Mouse (Mus musculus): Measurements from ENCODE around the gene Mpnd. TPM values are rescaled to one million over a fixed set of nuclear protein-coding genes. Genes with fewer than 3 reads are reported as not detected.
A peak's percentile ranks its signal among the peaks of the same experiment; 100 is the strongest.
"Not testable (repeated sequence)": the region's sequence is repeated elsewhere in the genome, so short reads cannot be mapped to it uniquely, and the experiment has no call there.

Gene Mpnd
- total RNA-seq, 2 experiments from 2014 or later: 106 to 111 TPM

DNA sequence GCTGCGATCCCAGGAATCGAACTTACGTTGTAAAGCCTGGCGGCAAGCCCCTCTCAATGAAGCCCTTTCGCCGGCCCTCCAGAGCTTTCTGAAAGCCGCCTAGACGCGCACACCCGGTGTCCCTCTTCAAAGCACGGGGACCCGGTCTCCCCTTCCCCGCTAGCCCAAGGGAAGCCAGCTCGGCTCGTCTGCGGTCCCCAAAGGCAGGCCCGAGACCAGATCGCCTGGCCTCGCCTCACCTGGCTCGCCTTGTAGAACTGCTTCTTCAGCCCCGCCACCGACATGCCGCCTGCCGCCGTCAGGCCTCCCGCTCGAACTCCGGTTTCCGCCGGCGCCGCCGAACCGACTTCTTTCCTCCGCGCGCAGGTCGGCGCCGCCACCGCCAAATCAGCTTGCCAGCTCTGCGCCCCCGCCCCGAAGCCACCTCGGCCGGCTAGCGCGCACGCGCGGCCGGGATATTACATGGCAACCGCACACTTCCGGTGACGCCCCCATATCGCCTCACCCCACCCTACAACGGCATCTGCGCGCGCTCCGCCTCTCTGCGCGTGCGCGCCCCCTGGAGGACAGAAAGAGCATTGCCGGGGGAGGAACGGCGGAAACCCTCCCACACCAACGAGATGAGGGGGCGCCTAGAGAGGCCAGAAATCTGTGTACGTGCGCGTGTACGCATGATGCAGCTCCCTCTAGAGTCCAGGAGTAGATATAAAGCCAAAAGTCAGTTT, 30.8 kb downstream of the Mpnd start, which contains the start of gene Sh3gl1:
TSS of gene Sh3gl1 (minus strand) at position 460 of the 725 bp plus-strand sequence.
- DNase-seq (ENCODE audit: low spot score in 2 of 2): peak; percentile 99

- no peak for DNase-seq (ENCODE audit: low spot score in 2 of 2)
Measured at GRCm38 (mm10) chr17:56036901-56037287, 31.4 kb downstream of the Mpnd start.

DNA sequence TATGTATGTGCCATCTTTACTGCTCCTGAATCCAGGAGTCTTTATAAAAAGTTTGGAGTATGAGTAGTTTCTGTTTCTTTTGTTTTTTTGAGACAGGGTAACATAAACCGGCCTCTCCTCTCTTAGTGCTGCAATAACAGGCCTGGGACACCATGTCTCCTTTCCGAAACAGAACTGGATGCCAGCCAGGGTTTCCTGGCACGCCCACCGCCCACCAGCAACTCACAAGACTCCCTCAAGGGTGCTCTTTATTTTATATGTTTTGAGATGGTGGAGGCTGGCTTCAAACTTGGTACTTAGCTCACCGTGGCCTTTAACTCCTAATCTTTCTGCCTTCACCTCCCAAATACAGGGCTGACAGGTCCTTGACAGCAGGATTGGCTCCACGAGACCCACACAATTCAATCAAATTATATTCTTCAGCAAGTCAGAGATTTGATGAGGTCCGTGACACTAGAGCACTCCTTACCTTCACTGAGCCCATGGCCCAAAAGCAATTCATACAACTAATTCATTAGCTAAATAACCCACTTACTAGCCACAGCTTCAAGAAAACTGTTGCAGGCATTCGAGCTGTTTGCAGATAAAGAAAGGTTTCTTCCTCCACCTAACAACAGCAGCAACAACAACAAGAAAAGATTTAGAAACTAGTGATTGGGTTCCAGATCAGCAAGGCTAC, 33.2 kb downstream of the Mpnd start:
- DNase-seq (ENCODE audit: low spot score in 2 of 2): no peak

DNA sequence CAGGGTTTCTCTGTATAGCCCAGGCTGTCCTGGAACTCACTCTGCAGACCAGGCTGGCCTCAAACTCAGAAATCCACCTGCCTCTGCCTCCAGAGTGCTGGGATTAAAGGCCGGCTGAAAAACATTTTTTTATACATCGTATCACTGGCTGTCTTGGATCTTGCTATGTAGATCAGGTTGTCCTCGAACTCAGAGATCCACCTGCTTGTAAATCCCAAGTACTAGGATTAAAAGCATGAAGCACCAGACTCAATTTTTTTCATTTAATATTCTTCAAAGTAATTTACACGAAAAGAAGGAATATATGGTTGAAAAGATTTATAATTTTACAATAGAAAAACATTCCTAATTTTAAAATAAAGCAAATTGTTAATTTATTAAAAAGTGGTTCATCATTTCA, 33.8 kb downstream of the Mpnd start:
- DNase-seq (ENCODE audit: low spot score in 2 of 2): no peak

- DNase-seq (ENCODE audit: low spot score in 2 of 2): peak; percentile 95 to 98
Measured at GRCm38 (mm10) chr17:56040030-56040856, 34.7 kb downstream of the Mpnd start, which contains the start of gene Chaf1a. Chaf1a (plus strand) TSS chr17:56040439.

- DNase-seq (ENCODE audit: low spot score in 2 of 2): no peak
Measured at GRCm38 (mm10) chr17:56040857-56041163, 35.3 kb downstream of the Mpnd start.

DNA sequence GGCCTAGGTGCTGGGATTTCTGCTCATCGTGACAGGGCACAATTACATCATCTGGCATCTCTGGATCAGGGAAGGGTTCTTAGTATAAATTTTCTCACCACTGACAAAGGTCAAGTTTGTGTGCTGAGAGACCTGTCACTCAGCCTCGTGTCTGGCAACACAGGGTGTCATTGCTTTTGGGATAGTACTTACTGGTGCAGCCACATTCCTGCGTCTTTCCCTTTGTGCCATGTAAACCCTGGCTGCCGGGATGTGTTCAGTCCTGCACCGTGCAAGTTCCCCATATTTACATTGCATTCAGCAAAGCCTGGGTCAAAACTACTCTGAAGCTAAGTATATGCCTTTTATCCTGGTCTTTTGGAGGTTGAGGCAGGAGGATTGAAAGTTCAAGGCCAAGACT, 45.9 kb downstream of the Mpnd start:
- DNase-seq (ENCODE audit: low spot score in 2 of 2): no peak

DNA sequence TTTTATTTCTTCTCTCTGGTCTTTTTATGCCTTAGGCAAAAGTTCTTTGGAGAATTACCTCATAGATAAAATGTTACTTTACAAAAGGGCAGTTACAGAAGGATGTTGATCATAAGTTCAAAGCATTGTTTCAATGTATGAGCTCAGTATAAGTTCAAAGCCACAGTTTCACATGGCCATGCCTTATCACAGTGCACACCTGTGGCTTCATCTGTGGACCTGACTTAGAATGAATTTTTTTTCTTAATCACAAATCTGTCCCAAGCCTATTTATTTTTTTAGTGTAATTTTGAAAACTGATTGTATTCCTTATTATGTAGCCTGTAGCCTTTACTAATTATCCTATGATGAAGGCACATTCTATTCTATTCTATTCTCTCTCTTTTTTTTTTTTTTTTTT, 49.4 kb downstream of the Mpnd start:
- no peak for DNase-seq (ENCODE audit: low spot score in 2 of 2)

GRCm38 (mm10) chr17:56055945-56056678, 50.6 kb downstream of the Mpnd start:
- DNase-seq (ENCODE audit: low spot score in 2 of 2): no peak

DNA sequence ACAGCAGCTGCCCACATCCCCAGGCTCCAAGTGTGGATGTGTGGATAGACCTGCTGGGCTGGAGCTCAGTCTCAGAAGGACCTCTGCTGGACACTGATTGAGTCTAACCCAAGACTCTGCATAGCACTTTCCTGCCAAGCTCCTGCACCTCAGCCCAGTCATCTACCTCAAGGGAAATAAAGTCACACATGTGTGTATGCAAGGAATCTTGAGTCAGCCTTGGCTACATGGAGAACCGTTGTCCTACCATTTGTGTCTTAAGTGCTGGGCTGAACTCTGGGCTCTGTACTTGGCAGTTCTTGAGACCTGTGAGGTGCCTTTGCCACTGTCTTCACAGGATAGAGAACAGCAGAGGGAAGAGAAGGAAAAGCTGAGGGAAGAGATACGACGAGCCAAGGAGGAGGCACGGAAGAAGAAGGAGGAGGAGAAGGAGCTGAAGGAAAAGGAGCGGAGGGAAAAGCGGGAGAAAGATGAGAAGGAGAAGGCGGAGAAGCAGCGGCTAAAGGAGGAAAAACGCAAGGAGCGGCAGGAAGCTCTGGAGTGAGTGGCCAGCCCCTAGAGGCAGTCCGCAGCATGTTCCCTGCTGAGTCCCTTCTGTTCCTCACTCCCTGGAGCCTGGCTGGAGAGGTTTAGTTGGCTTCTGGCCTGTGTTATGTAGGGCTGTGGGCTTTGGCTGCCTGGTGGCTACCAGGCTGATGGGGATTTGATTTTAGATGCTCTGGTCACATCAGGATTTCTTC, 52.0 kb downstream of the Mpnd start:
- DNase-seq (ENCODE audit: low spot score in 2 of 2): no peak

DNA sequence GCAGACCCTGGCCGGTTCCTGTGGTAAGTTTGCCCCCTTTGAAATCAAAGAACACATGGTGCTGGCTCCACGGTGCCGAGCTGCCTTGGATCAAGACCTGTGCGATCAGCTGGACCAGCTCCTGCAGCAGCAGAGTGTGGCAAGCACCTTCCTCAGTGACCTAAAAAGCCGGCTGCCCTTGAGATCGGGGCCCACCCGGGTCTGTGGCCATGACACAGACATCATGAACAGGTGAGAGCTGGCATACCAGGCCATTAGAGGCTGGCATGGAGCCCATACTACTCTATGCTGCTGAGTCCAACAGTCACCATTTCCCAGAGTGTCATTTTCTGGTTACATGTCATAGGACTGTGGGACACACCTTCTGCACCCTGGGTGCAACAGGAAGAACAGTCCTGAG, 56.6 kb downstream of the Mpnd start:
- DNase-seq (ENCODE audit: low spot score in 2 of 2): no peak

- DNase-seq (ENCODE audit: low spot score in 2 of 2): not testable (repeated sequence)
Measured at GRCm38 (mm10) chr17:56065715-56066114, 60.2 kb downstream of the Mpnd start.

Other genes starting within 250 kb of the Mpnd start
- gene Zfp119a, start 126.8 kb upstream of the Mpnd start, total RNA-seq (2021): 1 to 10 TPM; 4.7 to 5.9 TPM
- 1 to 10 TPM; 6.2 to 6.5 TPM for gene Zfp959, start 113.6 kb upstream of the Mpnd start, total RNA-seq (2021)
- 1 to 10 TPM; 2.9 to 3.6 TPM for gene Zfp119b, start 56.2 kb upstream of the Mpnd start, total RNA-seq (2021)
- 1 to 10 TPM; 1.4 to 1.5 TPM for gene Ebi3, start 53.1 kb upstream of the Mpnd start, total RNA-seq (2021)
- gene Yju2, start 46.6 kb upstream of the Mpnd start, total RNA-seq (2021): 10 to 100 TPM; 16.9 to 17.5 TPM
- gene Shd, start 35.2 kb upstream of the Mpnd start, total RNA-seq (2021): 10 to 100 TPM; 21.1 to 21.2 TPM
- 10 to 100 TPM; 68.1 to 68.2 TPM for gene Fsd1, start 19.2 kb upstream of the Mpnd start, total RNA-seq (2021)
- 1 to 10 TPM; 1.4 to 2.1 TPM for gene Stap2, start 127 bp upstream of the Mpnd start, total RNA-seq (2021)
- 10 to 100 TPM; 53.9 to 57.8 TPM for gene Sh3gl1, start 30.9 kb downstream of the Mpnd start, total RNA-seq (2021)
- gene Chaf1a, start 34.7 kb downstream of the Mpnd start, total RNA-seq (2021): 1 to 10 TPM; 2.0 to 3.0 TPM
- gene Ubxn6, start 69.3 kb downstream of the Mpnd start, total RNA-seq (2021): 10 to 100 TPM; 85.7 to 90.6 TPM
- 100 to 1,000 TPM; 105 to 107 TPM for gene Hdgfl2, start 73.9 kb downstream of the Mpnd start, total RNA-seq (2021)
- 10 to 100 TPM; 16.3 to 16.9 TPM for gene Plin4, start 104.1 kb downstream of the Mpnd start, total RNA-seq (2021)
- 1 to 10 TPM in 1 of 2 experiments, under 1 TPM in 1; 0.67 to 1.1 TPM for gene Plin5, start 111.9 kb downstream of the Mpnd start, total RNA-seq (2021)
- 1 to 10 TPM in 1 of 2 experiments, under 1 TPM in 1; 0.61 to 1.0 TPM for gene Lrg1, start 116.3 kb downstream of the Mpnd start, total RNA-seq (2021)
- gene Sema6b, start 134.6 kb downstream of the Mpnd start, total RNA-seq (2021): 100 to 1,000 TPM; 128 to 130 TPM
- 1 to 10 TPM; 4.6 to 6.1 TPM for gene Tnfaip8l1, start 156.8 kb downstream of the Mpnd start, total RNA-seq (2021)
- gene Mydgf, start 178.2 kb downstream of the Mpnd start, total RNA-seq (2021): 10 to 100 TPM; 41.7 to 44.3 TPM
- 10 to 100 TPM; 61.7 to 63.8 TPM for gene Dpp9, start 213.2 kb downstream of the Mpnd start, total RNA-seq (2021)

Data from layer of hippocampus, adult 18-20 months (tissue).